Comparison of ENCODE assay signal across 10 mouse cellular contexts in the genomic region with DNA sequence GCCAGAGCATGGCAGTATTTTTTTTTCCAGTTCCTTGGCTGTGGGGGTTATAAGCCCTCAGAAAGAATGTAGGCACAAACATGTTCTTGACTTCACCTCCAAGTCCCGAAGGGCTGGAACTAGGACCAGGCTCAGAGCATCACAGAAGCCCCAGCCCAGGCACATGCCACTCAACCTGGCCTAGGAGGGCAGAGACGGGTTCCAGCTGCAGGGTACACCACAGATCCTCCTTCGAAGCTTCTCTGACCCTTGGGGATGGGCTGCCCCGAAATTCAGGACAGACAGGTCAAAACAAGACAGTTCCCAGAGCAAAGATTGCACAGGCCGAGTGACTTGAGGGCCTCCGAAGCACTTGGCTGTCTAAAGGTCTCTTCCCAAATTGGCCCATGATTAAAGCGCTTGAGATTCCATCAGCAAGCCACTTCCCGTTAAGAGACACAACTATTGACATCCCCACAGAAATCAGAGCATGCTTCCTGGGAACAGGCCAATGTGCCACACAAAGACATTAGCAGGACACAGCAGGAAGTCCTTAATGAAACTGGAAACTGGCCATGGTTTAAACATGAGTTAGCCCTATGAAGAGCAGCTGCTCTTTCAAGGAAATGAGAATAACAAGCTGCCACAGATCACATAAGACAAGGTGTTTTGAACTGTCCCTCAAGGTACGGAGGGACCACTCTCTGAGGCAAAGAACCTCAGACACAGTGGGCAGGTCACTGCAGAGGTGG.
DNase-seq lines count a peak whose midpoint lies in the region; ATAC-seq lines count a peak whose summit lies in the region.
"Had no signal": no experiment of that assay in that cellular context is flagged by ENCODE, and none has a peak within 500 bp of the region (broad histone marks: within the 10 kb centered on the region; RNA-seq: fewer than 3 reads in every experiment).

No protein-coding gene starts in this region.

- no peaks in the 10 kb centered on the region for H3K9me3 ChIP-seq in embryonic facial prominence, embryonic 11.5 days (replicated peaks; ENCODE audit: control insufficient read depth, low read length)
- H3K9me3 ChIP-seq in embryonic facial prominence, embryonic 10.5 days, result no peaks in the 10 kb centered on the region
- no peaks in the 10 kb centered on the region for H3K9me3 ChIP-seq in hindbrain, embryonic 12.5 days (replicated peaks)

- H3K27ac ChIP-seq in embryonic facial prominence, embryonic 11.5 days (replicated peaks; ENCODE audit: low read depth, low read length), result no peak overlapping the region
- no peak overlapping the region for H3K27ac ChIP-seq in embryonic facial prominence, embryonic 10.5 days (replicated peaks)
- H3K27ac ChIP-seq in hindbrain, embryonic 12.5 days, result 0 out of 2 replicates have a peak overlapping the region, but pooled peaks have one; percentile 37
- H3K27ac ChIP-seq: macrophage had no signal

- no peak for ATAC-seq in embryonic facial prominence, embryonic 11.5 days (replicated peaks; ENCODE audit: insufficient number of reproducible peaks, low FRiP score, low TSS enrichment, low read depth)
- ATAC-seq in hindbrain, embryonic 12.5 days (ENCODE audit: low FRiP score), result 0 out of 2 replicates have a peak, but pooled peaks have one; percentile 32

- no peak overlapping the region for H3K9ac ChIP-seq in embryonic facial prominence, embryonic 11.5 days (replicated peaks; ENCODE audit: low read length)
- no peak overlapping the region for H3K9ac ChIP-seq in hindbrain, embryonic 12.5 days

- no peaks in the 10 kb centered on the region for H3K27me3 ChIP-seq in embryonic facial prominence, embryonic 11.5 days (ENCODE audit: control insufficient read depth, insufficient read depth, low read length)
- H3K27me3 ChIP-seq in embryonic facial prominence, embryonic 10.5 days (replicated peaks; ENCODE audit: low read depth, poor library complexity, severe bottlenecking), result no peaks in the 10 kb centered on the region
- no peaks in the 10 kb centered on the region for H3K27me3 ChIP-seq in hindbrain, embryonic 12.5 days

- no peaks in the 10 kb centered on the region for H3K4me1 ChIP-seq in embryonic facial prominence, embryonic 11.5 days (ENCODE audit: control insufficient read depth, insufficient read depth, low read length)
- H3K4me1 ChIP-seq in embryonic facial prominence, embryonic 10.5 days, result peaks cover 10% of the 10 kb centered on the region
- peaks cover 8% of the 10 kb centered on the region for H3K4me1 ChIP-seq in hindbrain, embryonic 12.5 days

- H3K4me2 ChIP-seq in embryonic facial prominence, embryonic 11.5 days (ENCODE audit: low read depth, low read length), result no peak overlapping the region
- no peak overlapping the region for H3K4me2 ChIP-seq in hindbrain, embryonic 12.5 days (replicated peaks)

- H3K36me3 ChIP-seq in embryonic facial prominence, embryonic 11.5 days (replicated peaks; ENCODE audit: control insufficient read depth, insufficient read depth, low read depth, low read length), result no peaks in the 10 kb centered on the region
- H3K36me3 ChIP-seq in embryonic facial prominence, embryonic 10.5 days (replicated peaks), result no peaks in the 10 kb centered on the region
- H3K36me3 ChIP-seq in hindbrain, embryonic 12.5 days, result no peaks in the 10 kb centered on the region

- 67% methylated on average over 9 of the region's 9 CpGs for whole genome bisulfite sequencing in embryonic facial prominence, embryonic 11.5 days
- 72% methylated on average over 9 of the region's 9 CpGs for WGBS in embryonic facial prominence, embryonic 10.5 days
- WGBS in hindbrain, embryonic 12.5 days, result 57% methylated on average over 9 of the region's 9 CpGs

- H3K4me3 ChIP-seq in embryonic facial prominence, embryonic 11.5 days (ENCODE audit: low read depth, low read length), result no peak overlapping the region
- H3K4me3 ChIP-seq in embryonic facial prominence, embryonic 10.5 days, result no peak overlapping the region
- no peak overlapping the region for H3K4me3 ChIP-seq in hindbrain, embryonic 12.5 days

- peak; percentile 18 for DNase-seq in embryonic facial prominence, embryonic 11.5 days (ENCODE audit: low spot score)
- no peak for DNase-seq in embryonic facial prominence, embryonic 10.5 days (ENCODE audit: low spot score)
- peak; percentile 61 for DNase-seq in cerebellum, adult 11-12 months
- DNase-seq in lung, postnatal 14 days, result peak; percentile 68
- DNase-seq in spleen, adult 18-20 months, result no peak
- no peak for DNase-seq in ovary, postnatal 36 days (ENCODE audit: low spot score)
- DNase-seq in right cerebral cortex, postnatal 14 days, result no peak
- DNase-seq: adrenal gland, adult 2 months had no signal

Comparison
In these comparisons a context has a peak if more than half of its experiments do, and no peak if none do; other contexts are left out.
1. DNase-seq: peak in embryonic facial prominence, embryonic 11.5 days (single experiment), cerebellum, adult 11-12 months (single experiment) and lung, postnatal 14 days (single experiment); none in embryonic facial prominence, embryonic 10.5 days (single experiment), spleen, adult 18-20 months (0 of 2), ovary, postnatal 36 days (single experiment) and right cerebral cortex, postnatal 14 days (single experiment).